Mouse (Mus musculus): ENCODE measurements around the gene Zfr. TPM values are rescaled to one million over a fixed set of nuclear protein-coding genes. Genes with fewer than 3 reads are reported as not detected.

Zfr gene
- polyA plus RNA-seq (2015; fragmentation: Nextera tagmentation; extraction: Ambion mirVana) = 81.4 and 83.2 TPM in 2 replicates

DNA sequence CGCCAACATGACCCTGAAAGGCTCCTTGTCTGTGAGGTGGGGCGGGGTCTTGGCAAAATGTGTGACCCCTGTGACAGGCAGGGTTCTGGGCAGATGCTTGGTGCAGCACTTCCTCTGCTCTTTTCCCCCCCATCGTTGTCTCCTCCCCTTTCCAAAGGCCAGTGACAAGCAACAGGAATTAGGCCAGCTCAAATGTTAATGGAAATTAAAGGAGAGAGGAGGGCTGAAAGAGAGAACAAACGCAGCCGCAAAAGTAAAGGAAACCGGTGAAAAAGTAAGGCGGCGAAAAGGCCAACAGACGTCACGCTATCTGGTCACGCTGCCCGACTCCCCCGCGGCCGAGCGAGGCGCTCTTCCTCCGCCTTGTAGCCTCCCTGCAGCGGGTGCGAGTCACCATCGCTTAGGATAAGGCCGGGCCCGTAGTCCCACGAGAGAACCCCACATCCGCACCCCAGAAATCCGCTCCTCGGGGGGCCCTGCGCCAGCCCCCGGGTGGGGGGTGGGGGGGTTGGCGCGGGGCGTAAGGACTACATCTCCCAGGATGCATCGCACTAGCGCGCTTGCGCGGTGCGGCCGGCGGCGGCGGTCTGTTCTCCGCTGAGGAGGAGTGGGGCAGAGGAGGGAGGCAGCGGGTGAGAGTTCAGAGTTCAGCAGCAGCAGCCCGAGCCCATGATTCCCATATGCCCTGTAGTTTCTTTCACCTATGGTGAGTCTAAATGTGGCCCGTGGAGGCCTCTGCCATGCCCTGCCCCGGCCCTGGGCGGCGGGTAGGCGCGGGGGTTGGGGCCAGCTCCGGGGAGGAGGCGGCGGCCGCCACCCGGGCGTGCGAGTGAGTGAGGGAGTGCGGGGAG lies at the start of gene Zfr:
Zfr (plus strand) TSS at position 590 of the 851 bp plus-strand sequence.

DNA sequence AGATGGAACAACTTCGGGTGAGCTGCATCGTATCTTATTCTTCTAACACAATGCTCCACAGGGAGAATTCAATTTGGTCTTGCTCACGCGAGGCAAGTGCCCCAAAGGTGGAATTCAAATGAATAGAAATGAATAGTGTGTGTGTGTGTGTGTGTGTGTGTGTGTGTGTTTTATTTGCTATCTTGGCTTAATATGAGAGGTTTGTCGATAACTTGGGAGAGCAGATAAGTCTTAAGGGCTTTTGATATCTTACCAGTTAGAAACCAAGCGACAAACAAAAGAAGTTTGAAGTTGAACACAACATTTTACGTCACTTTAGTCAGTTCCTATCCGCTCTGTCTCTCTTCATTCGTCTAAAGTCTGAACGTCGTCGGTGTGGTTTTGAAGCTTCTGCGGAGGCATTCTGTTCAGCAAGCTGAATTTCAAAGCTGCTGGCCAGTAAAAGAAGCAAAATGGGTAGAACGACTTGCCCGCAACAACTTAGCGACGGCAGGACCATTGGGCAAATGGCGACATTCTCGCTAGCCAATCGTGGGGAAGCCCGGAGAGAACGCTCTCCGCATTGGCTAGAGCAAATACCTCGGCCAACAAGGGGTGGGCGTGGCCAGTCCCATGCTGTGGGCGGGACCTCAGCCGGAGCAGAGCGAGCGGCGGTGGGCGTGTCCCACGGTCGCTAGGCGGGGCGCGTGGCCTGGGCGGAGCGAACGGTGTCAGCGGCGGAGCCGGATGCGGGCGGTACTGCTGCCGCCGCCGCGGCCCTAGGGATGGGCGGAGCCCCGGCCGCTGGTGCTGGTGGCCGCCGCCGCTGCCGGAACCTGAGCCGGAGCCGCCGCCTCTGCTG lies 86.9 kb downstream of the Zfr start, which contains the start of gene Mtmr12:
Mtmr12 (plus strand) TSS at position 710 of the 841 bp plus-strand sequence.

MicroRNAs encoded within 50 kb of the gene (microRNA counts, 519-probe panel; counts per million panel counts)
- microRNA mmu-miR-1898 = not detected

Small RNA genes within 50 kb of the gene (microRNA-seq; reads per million reads assigned to microRNA genes)
- gene Mir1898 = not detected

Other genes with a start within 250 kb of the Zfr start
- 1.2 and 1.6 TPM in 2 replicates for gene Npr3, start 210.5 kb upstream of the Zfr start, polyA plus RNA-seq (2015; fragmentation: Nextera tagmentation; extraction: Ambion mirVana)
- gene Sub1, start 120.8 kb upstream of the Zfr start, polyA plus RNA-seq (2015; fragmentation: Nextera tagmentation; extraction: Ambion mirVana) = 440 and 569 TPM in 2 replicates
- 7.8 and 8.7 TPM in 2 replicates for gene Mtmr12, start 87.2 kb downstream of the Zfr start, polyA plus RNA-seq (2015; fragmentation: Nextera tagmentation; extraction: Ambion mirVana)
- gene Golph3, start 203.6 kb downstream of the Zfr start, polyA plus RNA-seq (2015; fragmentation: Nextera tagmentation; extraction: Ambion mirVana) = 85.0 and 110 TPM in 2 replicates
- 0.82 and 2.3 TPM in 2 replicates for gene 1810049J17Rik, start 204.1 kb downstream of the Zfr start, polyA plus RNA-seq (2015; fragmentation: Nextera tagmentation; extraction: Ambion mirVana)

Measured in urinary bladder, postnatal 0 days (tissue).